ENCODE assay signal across 9 mouse cellular contexts in the genomic region with DNA sequence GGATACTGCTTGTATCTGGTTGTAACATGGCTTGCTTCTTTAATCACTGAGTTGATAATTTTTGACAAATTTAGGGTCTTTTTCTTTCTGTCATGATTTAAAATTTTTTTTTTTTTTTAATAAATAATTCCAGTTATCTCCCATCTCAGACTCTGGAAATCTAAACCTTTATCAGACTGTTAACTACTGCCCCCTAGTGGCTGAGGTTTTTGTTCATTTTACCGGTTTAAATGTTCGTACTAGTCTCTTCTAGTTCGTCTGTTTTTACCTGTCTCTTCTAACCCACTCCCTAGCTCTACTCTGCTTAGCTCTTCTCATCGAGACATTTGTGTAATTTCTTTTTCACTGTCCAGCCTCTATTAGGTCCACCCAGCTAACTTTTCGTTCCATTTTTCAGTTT.
DNase-seq lines count a peak whose midpoint lies in the region.
"Had no signal": no experiment of that assay in that cellular context is flagged by ENCODE, and none has a peak within 500 bp of the region (broad histone marks: within the 10 kb centered on the region; RNA-seq: fewer than 3 reads in every experiment).

No protein-coding gene starts in this region.

- H3K4me3 ChIP-seq in heart, embryonic 10.5 days, result no peak overlapping the region
- H3K4me3 ChIP-seq: erythroblast, embryonic 14.5 days; heart, embryonic 15.5 days had no signal

- WGBS in heart, embryonic 10.5 days, result 38% methylated on average over 5 of the region's 5 CpGs

- no peaks in the 10 kb centered on the region for H3K9me3 ChIP-seq in heart, embryonic 10.5 days
- H3K9me3 ChIP-seq: heart, embryonic 15.5 days had no signal

- no peak overlapping the region for H3K27ac ChIP-seq in heart, embryonic 10.5 days
- H3K27ac ChIP-seq: heart, embryonic 15.5 days had no signal

- H3K4me1 ChIP-seq in heart, embryonic 10.5 days, result peaks cover 4% of the 10 kb centered on the region; the same call in 1 of the 2 replicates

- peak; percentile 36 for DNase-seq in kidney, adult 9 months
- no peak for DNase-seq in kidney, postnatal 4 days
- DNase-seq in thymus, postnatal 14 days, result peak; percentile 12
- no peak for DNase-seq in thymus, postnatal 36 days
- peak; percentile 66 to 67 for DNase-seq in cerebellum, postnatal 14 days
- no peak for DNase-seq in T-cell, adult 2 months (ENCODE audit: low spot score)
- DNase-seq in heart, embryonic 10.5 days (ENCODE audit: low spot score), result no peak

- H3K27me3 ChIP-seq in heart, embryonic 10.5 days (ENCODE audit: insufficient read depth, poor library complexity, severe bottlenecking), result no peaks in the 10 kb centered on the region

- no peaks in the 10 kb centered on the region for H3K36me3 ChIP-seq in heart, embryonic 10.5 days
- H3K36me3 ChIP-seq: heart, embryonic 15.5 days had no signal

Comparison
In these comparisons a context has a peak if more than half of its experiments do, and no peak if none do; other contexts are left out.
1. DNase-seq: peak in kidney, adult 9 months (single experiment), thymus, postnatal 14 days (single experiment) and cerebellum, postnatal 14 days (2 of 2); none in kidney, postnatal 4 days (0 of 2), thymus, postnatal 36 days (0 of 2), T-cell, adult 2 months (single experiment) and heart, embryonic 10.5 days (single experiment).